Mouse (Mus musculus): ENCODE results near the gene Rsad1.

- TF ChIP-seq POLR2A (IDR thresholded peaks at IDR 0.05; ENCODE audit: extremely low read depth, insufficient read depth, low read length) (no peak), CTCF (IDR thresholded peaks at IDR 0.05; ENCODE audit: extremely low read depth, insufficient read depth, low read length) (no peak)
These were observed 57.3 kb downstream of the Rsad1 start for GRCm38 (mm10) chr11:94491749-94492099.
